Mouse (Mus musculus) heart, embryonic 15.5 days (tissue): ENCODE results near the gene BC048403. TPM values are rescaled to one million over a fixed set of nuclear protein-coding genes. Genes with fewer than 3 reads are reported as not detected.

ENCODE experiments used
- ATAC-seq: fragments of 200-750 bp; cut with Nextera tagmentation; replicated peaks from 2 replicates; pipeline ENCODE4 v1.8.0; 2017; ENCODE audit warnings: low read depth, moderate TSS enrichment; ENCODE audit not compliant: insufficient number of reproducible peaks, insufficient read depth, low FRiP score
- H3K27ac ChIP-seq: fragments of 300-500 bp; sonication (generic); 2 replicates; pipeline ENCODE4 v1.5.1; 2015; ENCODE audit warnings: mild to moderate bottlenecking, inconsistent platforms
- H3K27me3 ChIP-seq: fragments of 300-500 bp; sonication (generic); 2 replicates; pipeline ENCODE4 v1.6.1; 2015; ENCODE audit warnings: inconsistent platforms
- H3K36me3 ChIP-seq: fragments of 300-500 bp; sonication (generic); 2 replicates; pipeline ENCODE4 v1.6.1; 2015; ENCODE audit warnings: mild to moderate bottlenecking, inconsistent platforms
- H3K4me1 ChIP-seq: fragments of 300-500 bp; sonication (generic); replicated peaks from 2 replicates; pipeline ENCODE4 v1.6.1; 2015; ENCODE audit warnings: inconsistent platforms
- H3K4me2 ChIP-seq: fragments of 300-500 bp; sonication (generic); 2 replicates; pipeline ENCODE4 v1.6.1; 2015; ENCODE audit warnings: inconsistent platforms, mild to moderate bottlenecking, moderate library complexity
- H3K4me3 ChIP-seq: fragments of 300-500 bp; sonication (generic); 2 replicates; pipeline ENCODE4 v1.5.1; 2015; ENCODE audit warnings: mild to moderate bottlenecking, inconsistent platforms
- H3K9ac ChIP-seq: fragments of 300-500 bp; sonication (generic); 2 replicates; pipeline ENCODE4 v1.6.1; 2015; ENCODE audit warnings: mild to moderate bottlenecking, inconsistent platforms
- H3K9me3 ChIP-seq: fragments of 300-500 bp; sonication (generic); replicated peaks from 2 replicates; pipeline ENCODE4 v1.6.1; 2016; ENCODE audit warnings: inconsistent platforms
- WGBS: fragments of 180-500 bp; shearing (Covaris S2); methylation state at CpG from one replicate; pipeline ENCODE4 v1.1.7; 2015; ENCODE audit warnings: mixed read lengths; 5-methylcytosine and 5-hydroxymethylcytosine counted together
- polyA plus RNA-seq: library from polyadenylated mRNA; unstranded; fragments of >200 nt; fragmentation: Nextera tagmentation; extraction: Ambion mirVana; gene quantifications from 2 replicates; pipeline ENCODE4 v1.2.1, GENCODE M21; 2015

BC048403 gene
- polyA plus RNA-seq, 1 experiment from 2014 or later = 1.4 TPM

DNA sequence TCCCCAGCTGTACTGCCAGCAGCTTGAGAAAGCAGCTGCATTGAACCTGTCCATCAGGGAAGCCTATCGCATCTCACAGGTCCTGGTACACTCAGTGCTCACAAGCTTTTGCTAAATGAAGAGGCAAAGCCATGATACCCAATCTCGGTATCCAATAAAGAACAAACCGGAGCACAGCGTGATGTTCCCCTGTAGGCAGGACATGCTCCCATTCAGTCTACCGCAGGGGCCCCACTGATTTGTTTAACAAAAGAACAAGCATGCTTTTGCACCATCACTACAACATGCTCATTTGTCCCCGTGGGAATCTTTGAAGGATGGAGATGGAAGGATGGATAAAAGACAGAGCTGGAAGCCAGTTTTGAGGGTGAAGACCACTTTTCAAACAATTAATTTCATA lies 50.3 kb downstream of the BC048403 start:
- no peak overlapping the region for H3K27ac ChIP-seq
- no peak overlapping the region for H3K9ac ChIP-seq
- 83% methylated on average over 6 of the region's 6 CpGs for WGBS
- H3K4me2 ChIP-seq = no peak overlapping the region
- peaks cover 12% of the 10 kb centered on the region; the same call in 1 of the 2 replicates for H3K36me3 ChIP-seq
- H3K4me3 ChIP-seq = no peak overlapping the region
- H3K27me3 ChIP-seq = no peaks in the 10 kb centered on the region
- H3K4me1 ChIP-seq = no peaks in the 10 kb centered on the region
- no peak for ATAC-seq
- H3K9me3 ChIP-seq = no peaks in the 10 kb centered on the region

DNA sequence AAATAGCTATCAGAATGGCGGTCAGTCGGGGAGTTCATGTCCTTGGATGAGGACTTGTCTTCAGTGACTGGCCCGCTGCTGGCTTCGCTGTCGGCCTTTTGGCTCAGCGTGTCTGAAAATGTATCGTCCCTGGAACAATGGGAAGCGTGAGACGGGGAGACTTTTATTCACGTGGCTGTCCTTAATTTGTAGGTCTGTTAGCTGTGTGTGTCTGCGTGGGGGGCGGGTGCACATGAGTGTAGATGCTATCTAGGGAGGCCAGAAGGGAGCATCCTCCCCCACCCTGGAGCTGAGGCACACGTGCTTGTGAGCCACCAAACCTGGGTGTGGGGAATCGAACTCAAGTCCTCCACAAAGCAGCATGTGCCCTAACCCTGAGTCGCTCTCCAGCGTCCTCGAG lies 52.9 kb downstream of the BC048403 start:
- Histone ChIP-seq H3K27me3 (no peaks in the 10 kb centered on the region), H3K27ac (no peak overlapping the region), H3K4me2 (no peak overlapping the region), H3K9me3 (no peaks in the 10 kb centered on the region), H3K36me3 (peaks cover 7% of the 10 kb centered on the region; the same call in 1 of the 2 replicates), H3K9ac (no peak overlapping the region), H3K4me1 (no peaks in the 10 kb centered on the region), H3K4me3 (no peak overlapping the region)
- no peak for ATAC-seq
- WGBS = 92% methylated on average over 17 of the region's 17 CpGs

DNA sequence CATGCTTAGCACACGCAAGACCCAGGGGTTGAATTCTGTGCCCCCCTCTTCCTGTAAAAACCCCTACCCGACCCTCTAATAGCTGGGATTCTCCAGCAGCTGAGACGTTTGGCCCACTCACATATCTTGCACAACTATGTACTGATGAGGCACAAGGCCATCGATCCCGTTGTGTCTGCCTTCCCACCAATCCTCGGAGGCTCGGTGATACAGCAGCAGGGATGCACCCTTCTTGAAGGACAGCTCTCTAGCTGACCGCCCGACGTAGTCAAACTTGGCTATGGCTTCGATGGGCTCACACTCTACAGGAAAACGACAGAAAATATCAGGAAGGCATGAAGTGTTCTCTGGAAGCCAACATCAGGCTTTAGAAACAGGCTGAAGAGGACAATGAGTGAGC lies 54.7 kb downstream of the BC048403 start:
- no peak overlapping the region for H3K4me3 ChIP-seq
- H3K4me2 ChIP-seq = no peak overlapping the region
- WGBS = 87% methylated on average over 12 of the region's 12 CpGs
- peaks cover 4% of the 10 kb centered on the region; the same call in 1 of the 2 replicates for H3K36me3 ChIP-seq
- ATAC-seq = no peak
- H3K9me3 ChIP-seq = no peaks in the 10 kb centered on the region
- H3K27me3 ChIP-seq = no peaks in the 10 kb centered on the region
- H3K4me1 ChIP-seq = no peaks in the 10 kb centered on the region
- H3K9ac ChIP-seq = no peak overlapping the region
- H3K27ac ChIP-seq = no peak overlapping the region

DNA sequence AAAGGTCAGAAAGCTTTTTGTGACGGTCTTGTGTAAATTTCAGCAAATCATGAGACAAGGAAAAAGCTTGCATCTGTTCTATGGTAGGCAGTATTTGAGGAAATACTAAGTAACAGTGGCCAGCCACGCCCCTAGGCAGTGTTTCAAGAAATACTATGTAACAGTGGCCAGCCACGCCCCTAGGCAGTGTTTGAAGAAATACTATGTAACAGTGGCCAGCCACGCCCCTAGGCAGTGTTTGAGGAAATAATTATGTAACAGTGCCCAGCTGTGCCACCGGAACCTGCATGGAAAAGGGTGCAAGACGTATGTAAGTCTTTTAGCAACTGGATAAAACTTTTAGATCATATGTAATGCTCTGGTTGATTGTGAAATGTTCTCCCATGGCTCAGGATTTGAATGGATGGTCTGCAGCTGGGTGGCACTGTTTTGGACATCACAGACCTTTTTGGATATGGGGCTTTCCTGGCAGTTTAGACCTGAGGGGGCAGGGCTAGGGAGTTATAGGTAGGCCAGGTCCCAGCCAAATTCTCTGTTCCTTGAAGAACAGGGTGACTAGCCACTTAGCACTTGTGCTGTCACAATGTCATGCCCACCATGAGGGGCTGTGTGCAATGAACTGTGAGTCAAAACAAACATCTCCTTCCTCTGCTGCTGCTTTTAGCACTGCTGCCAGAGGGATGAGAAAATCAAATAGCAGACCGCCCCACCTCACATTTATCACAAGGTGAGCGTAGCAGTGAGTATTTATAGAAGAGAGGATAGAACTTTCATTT lies 56.5 kb downstream of the BC048403 start:
- no peak overlapping the region for H3K9ac ChIP-seq
- no peak overlapping the region for H3K27ac ChIP-seq
- peaks cover 10% of the 10 kb centered on the region for H3K36me3 ChIP-seq
- no peaks in the 10 kb centered on the region for H3K27me3 ChIP-seq
- WGBS = 71% methylated on average over 8 of the region's 8 CpGs
- no peak for ATAC-seq
- H3K9me3 ChIP-seq = no peaks in the 10 kb centered on the region
- H3K4me2 ChIP-seq = no peak overlapping the region
- no peaks in the 10 kb centered on the region for H3K4me1 ChIP-seq
- H3K4me3 ChIP-seq = no peak overlapping the region

DNA sequence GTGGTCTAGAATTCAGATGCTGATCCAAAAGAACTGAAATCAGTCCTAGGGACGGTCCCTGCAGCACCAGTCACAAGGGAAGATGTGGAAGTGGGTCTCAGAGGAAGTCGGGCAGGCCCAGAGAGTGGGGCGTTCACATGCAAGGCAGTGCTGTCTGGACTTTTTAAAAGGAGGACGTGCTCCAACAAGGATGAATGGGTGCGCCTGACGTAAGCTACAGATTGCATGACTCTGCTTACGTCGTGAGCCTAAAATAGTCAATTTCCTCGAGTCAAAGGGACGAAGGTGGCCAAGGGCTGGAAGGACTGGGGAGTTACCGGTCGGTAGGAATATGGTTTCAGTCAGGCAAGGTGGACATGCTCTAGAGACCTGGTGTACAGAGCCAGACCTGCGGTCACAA lies 60.3 kb downstream of the BC048403 start:
- Histone ChIP-seq H3K4me1 (no peaks in the 10 kb centered on the region), H3K36me3 (peaks cover 9% of the 10 kb centered on the region), H3K9me3 (no peaks in the 10 kb centered on the region), H3K27ac (no peak overlapping the region), H3K9ac (no peak overlapping the region), H3K27me3 (no peaks in the 10 kb centered on the region), H3K4me3 (no peak overlapping the region), H3K4me2 (no peak overlapping the region)
- 85% methylated on average over 13 of the region's 13 CpGs for WGBS
- ATAC-seq = no peak

Other genes starting within 250 kb of the BC048403 start
- 22.0 and 25.3 TPM in 2 replicates for gene Tbk1, start 153.2 kb upstream of the BC048403 start, polyA plus RNA-seq
- 27.8 TPM in 2 replicates for gene Xpot, start 113.6 kb upstream of the BC048403 start, polyA plus RNA-seq
- gene D930020B18Rik, start 98.3 kb upstream of the BC048403 start, polyA plus RNA-seq = 0.09 and 0.19 TPM in 2 replicates